Mouse (Mus musculus) left cerebral cortex, adult 9 months (tissue): ENCODE results near the gene Spout1.
A peak's percentile ranks its signal among the peaks of the same experiment; 100 is the strongest.
"Not testable (repeated sequence)": the region's sequence is repeated elsewhere in the genome, so short reads cannot be mapped to it uniquely, and the experiment has no call there.

Experiments
- DNase-seq, 2 experiments: peaks; one replicate each; pipeline ENCODE4 v3.0.0; 2022; ENCODE audit warnings: low spot score in 2 of 2

Gene Spout1

DNA sequence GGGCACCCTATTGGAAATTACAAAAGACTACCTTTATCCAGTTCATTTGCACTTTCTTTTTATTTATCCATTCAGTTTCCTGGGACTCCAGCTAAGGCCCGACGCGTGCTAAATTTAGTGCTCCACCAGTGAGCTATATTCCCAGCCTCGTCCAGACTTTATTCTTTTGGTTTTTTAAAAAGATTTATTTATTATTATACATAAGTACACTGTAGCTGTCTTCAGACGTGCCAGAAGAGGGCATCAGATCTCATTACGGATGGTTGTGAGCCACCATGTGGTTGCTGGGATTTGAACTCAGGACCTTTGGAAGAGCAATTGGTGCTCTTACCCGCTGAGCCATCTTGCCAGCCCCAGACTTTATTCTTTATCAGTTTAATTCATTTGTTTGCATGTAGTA is 452 bp upstream of the Spout1 start:
- not testable (repeated sequence) for DNase-seq

DNA sequence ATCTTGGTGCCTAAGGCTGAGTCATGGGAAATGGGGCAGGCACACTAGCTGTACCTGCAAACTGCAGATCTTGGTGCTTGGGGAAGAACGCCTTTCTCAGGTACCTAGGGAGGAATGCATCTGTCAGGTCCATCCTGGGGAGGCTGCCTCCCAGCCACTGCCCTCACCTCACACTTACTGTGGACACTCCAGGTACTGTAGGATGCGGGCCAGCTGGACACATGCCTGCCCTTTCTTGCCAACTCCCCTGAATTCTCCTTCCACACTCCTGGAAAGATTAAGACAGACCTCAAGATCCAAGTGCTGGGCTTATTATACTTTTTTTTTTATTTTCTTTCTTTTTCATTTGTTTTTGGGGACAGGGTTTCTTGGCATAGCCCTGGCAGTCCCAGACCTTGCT is 1.7 kb downstream of the Spout1 start:
- DNase-seq = no peak

DNA sequence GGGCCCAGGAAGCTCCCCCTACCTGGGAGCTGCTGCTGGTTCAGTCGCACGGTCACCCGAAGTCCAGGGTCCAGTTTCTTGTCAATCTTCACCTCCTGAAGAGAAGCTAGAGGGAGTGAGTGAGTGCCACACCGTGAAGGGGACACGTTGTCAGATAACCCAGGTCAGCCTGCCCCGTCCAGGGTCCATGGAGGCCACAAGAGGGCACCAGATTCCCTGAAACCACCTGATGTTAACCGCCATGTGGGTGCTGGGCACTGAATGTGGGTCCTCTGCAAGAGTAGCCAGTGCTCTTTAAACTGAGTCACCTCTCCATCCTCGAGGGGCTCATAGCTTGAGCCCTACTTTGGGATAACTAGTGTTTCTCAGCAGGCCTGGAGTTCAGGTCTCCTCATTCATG is 2.4 kb downstream of the Spout1 start:
- DNase-seq = no peak

DNA sequence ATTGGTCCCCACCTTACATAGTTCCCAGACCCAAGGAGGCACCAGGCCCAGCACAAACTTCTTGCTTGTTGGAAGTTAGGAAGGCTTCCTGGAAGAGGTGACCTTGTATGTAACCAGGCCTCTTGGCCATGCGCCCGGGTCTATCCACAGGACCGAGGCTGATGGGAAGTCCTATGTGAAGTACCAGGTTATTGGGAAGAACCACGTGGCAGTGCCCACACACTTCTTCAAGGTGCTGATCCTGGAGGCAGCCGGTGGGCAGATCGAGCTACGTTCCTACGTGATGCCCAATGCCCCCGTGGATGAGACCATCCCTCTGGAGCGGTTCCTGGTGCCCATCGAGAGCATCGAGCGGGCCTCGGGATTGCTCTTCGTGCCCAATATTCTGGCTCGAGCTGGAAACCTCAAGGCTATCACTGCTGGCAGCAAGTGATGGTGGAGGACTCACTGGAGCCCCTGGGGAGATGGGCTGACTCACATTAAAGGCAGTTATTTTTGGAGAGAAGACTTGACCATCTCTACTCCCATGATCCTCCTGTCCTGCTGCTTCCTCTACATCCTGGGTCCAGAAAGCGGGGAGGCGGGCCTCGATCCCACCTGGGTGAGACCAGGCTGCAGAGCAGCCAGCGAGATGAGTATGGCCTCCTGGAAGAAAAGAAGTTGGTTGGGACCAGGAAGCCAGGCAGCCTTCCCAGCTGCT is 4.6 kb downstream of the Spout1 start:
- DNase-seq = no peak

DNA sequence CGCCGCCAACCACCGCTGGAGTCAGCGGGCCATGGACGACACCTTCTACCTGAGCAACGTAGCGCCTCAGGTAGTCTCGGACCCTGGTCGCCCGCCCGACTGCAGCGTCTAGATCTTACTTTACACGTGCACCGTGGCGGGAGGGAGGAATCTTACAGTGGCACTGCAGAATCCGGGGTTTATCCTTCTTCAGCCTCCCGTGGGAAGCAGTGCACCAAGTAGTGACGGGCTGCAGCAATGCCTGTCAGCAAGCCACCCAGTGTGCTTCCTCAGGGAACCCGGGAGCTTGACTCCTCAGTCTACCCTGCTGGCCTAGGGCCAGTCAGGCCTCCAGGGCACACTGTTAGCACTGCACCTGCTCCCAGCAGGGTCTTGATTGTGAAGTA is 6.3 kb downstream of the Spout1 start:
- DNase-seq = no peak

DNA sequence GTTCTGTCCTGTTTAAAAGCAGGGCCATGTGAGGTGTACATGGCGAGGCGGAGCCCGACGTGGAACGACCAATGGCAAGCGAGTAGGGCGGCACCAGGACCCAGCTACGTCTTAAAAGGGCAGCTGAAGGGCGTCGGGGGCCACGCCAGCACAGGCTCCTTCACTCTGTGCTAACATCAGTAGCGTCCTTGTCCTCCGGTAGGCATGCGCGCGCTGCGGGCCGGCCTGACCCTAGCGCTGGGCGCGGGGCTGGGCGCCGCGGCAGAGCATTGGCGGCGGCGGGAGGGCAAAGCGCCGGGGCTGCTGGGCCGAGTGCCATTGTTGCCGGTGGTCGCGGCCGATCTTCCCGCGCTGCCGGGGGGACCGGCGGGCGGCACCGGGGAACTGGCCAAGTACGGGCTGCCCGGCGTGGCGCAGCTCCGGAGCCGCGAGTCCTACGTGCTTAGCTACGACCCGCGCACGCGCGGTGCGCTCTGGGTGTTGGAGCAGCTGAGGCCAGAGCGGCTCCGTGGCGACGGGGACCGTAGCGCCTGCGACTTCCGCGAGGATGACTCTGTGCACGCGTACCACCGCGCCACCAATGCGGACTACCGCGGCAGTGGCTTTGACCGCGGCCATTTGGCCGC is 6.8 kb downstream of the Spout1 start, which contains the start of gene Endog:
TSS of gene Endog (plus strand) at position 123 of the 626 bp plus-strand sequence.
- peak; percentile 85 to 90 for DNase-seq

DNA sequence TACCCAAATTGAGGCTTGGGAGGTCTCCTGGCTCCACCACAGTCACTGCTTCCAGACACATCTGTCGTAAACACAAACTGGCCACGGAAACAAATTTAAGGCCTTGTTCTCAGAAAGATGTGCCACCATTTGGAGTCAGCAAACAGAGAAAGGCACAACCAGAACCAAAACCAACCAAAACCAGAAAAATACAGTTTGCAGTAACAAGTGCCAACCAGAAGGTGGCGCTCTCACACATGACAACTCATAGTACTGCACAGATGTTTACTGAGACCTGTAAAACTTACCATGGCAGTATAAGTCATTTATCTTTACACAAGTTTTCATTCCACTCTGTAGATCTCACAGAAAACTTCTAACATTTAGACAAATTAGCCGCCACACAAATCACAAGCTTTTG is 11.6 kb downstream of the Spout1 start:
- no peak for DNase-seq

DNA sequence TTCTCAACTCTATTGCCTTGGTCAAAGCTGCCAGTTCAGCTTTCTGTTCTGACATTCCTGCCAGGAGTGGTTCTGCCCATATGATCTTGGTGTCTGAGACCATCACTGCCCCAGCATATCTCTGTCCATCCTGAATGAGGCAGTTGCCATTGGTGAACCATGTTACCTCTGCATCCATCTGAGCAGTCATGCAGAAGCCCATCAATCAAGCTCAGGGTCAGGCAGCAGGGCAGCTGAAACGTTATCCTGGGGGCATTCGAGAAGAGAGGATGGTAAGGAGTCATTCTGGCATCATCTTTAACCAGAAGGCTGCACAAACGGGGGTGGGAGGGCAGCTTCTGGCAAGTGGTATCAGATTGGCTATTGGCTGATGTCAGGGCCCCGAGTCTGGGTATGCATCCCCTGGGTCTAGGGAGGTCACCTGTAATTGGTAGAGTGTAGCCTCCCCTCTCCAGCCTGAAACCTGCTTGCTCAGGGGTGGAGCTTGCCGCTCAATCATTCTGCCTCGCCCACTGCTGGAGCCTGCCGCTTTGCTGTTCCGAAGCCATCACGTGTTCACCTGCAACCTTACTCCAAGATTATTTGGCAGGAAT is 13.8 kb downstream of the Spout1 start:
- DNase-seq = no peak

DNA sequence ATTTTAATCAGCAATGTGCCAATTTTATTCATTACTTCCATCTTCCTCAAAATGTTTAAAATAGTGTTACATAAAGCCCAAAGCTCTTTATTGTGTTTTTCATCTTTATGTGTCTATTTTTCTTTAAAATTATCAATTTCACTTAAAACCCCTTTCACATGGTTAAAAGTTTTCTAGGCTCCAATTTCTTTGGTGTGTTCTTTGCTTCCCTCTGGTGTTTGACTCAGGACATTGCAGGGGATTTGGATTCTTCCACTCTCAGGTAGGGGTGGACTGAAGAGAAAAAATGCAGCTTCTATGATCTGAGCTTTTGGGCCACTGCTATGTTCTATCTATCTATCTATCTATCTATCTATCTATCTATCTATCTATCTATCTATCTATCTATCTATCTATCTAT is 16.4 kb downstream of the Spout1 start:
- no peak for DNase-seq

DNA sequence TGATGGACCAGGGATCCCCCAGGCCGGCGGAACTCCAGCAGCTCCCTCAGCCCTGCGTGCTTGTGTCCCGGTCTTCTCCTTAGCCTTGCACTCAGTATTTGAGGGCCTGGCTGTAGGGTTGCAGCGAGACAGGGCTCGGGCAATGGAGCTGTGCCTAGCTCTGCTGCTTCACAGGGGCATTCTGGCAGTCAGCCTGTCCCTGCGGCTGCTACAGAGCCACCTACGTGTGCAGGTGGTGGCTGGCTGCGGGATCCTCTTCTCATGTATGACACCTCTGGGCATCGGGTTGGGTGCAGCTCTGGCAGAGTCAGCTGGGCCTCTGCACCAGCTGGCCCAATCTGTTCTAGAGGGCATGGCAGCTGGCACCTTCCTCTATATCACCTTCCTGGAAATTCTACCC is 18.4 kb downstream of the Spout1 start:
- DNase-seq = not testable (repeated sequence)

DNA sequence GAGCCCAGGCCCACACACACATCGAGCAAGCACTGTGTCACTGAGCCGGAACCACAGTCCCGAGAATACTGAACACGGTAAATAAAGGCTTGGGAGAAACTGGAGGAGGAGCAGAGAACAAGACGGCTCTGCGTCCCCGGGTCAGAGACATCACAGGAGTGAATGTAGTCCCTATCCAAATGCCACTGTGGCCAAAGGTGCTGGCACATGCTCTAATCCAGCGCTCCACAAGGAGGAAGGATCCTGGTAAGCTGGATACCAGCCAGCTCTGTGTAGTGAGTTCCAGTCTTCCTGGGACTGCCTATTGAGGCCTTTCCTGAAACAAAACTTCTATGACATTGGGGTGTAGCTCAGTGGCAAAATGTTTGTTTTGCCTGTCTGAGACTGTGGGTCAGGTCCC is 25.6 kb downstream of the Spout1 start:
- no peak for DNase-seq

DNA sequence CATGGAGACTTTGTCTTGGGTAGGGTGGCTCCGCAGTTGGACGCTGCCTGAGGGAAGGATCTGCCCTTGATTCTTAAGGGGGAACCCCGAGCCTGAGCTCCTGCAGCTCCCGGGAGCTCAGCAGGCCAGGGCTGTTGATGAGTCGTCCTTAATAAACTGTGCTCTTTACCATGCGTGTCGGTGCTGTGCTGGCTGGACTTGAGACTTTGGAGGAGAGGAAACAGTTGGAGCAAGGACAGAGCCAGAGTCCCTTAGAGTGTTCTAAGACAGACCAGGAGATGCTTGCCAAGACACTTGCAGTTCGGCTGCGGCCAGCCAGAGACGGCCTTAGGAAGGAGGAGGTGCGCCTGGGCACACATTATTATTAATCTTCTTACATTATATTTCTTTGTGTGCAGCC is 26.4 kb downstream of the Spout1 start:
- DNase-seq = no peak

DNA sequence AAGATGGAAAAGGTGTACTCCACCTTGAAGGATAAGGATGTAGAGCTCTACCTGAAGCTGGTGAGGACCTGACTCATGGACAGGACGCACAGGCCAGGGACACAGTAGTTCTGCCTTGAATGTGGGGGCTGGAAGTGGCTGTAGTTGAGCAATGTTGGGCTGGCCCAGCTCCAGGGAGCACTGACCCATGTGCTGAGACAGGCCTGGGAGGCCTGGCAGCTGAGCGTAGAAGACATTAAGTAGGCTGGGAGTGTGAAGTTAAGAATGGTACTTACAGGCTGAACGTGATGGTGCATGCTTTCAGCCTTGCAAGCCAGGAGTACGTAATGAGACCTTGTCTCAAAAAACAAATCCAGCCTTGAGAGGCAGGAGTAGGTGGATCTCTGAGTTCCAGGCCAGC is 30.8 kb downstream of the Spout1 start:
- DNase-seq = no peak

DNA sequence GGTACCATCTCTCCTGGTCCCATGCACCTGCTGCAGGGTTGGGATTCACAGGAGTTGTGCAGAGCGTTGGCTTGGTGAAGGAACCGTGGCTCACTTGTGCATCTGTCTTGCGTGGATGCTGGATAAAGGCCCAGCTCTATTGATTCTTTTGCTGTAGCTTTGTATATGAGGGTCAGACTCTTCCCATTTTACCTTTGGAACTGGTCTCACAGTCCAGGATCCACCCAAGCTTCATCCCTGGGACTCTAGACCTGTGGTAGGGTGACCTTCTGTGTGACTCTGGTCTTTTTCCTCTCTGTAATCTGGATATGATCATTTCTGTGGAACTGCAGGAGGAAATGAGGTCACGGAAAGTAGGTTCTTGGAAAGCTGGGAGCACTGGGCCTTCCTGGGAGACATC is 33.8 kb downstream of the Spout1 start:
- DNase-seq = no peak

DNA sequence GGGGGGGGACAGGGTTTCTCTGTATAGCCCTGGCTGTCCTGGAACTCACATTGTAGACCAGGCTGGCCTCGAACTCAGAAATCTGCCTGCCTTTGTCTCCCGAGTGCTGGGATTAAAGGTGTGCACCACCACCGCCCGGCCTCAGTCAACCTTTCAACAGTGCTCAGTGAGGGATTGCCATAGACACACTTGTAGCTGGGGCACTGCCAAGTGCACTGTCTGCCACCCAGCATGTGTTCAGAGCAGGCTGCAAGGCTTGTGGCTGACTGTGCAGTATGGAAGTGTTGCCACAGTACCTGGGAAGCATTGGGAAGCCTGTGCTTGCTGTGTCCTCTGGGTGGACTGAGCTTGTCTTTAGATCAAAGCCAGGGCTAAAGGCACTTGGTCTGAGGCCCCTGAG is 38.2 kb downstream of the Spout1 start:
- not testable (repeated sequence) for DNase-seq

DNA sequence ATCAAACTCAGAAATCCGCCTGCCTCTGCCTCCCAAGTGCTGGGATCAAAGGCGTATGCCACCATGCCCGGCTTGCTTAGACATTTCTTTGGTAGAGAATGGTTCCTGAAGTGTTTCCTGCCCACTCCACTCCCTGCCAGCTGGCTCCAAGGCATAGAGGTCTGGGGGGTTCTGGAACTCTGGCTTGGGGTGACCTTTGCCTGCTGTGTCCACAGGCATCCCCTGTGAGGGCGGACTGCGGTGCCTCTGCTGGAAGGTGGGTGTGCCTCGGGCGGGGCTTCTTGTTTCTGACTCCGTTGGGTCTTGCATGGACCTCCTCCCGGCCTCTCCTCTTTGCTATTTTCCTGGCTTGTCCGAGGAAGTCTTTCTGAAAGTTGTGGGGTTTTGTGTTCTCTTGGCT is 41.8 kb downstream of the Spout1 start:
- DNase-seq = no peak

DNA sequence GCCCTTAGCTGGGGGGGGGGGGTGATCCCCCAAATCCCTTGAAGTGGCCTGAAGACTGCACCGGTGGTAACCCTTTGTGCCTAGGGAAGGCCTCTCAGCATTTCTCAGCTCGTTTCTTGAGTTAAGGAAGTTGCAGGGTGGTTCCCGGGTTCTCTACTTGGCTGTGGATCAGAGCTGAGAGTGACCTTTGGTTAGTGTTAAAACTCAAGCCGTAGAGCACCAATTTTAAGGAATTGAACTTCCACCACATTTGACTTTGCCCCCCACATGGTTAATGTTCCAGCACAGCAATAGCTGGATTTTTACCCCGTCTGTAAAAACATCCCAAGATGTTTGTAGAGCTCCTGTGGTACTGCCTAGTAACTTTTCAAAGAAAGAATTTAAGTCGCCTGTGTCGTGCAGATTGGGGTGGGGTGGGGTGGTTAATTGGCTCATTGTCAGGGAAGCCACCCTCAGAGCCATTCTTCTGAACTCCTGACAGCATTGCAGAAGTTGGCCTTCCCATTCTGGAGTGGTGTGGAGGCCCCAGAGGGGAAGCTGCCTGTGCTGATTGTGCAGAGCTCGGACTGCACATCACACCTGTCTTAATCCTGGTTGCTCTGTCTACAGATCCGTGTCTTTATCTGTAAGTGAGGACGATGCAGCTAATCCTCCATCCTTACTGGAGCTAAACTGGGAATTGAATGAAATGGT is 43.2 kb downstream of the Spout1 start:
- DNase-seq = no peak

DNA sequence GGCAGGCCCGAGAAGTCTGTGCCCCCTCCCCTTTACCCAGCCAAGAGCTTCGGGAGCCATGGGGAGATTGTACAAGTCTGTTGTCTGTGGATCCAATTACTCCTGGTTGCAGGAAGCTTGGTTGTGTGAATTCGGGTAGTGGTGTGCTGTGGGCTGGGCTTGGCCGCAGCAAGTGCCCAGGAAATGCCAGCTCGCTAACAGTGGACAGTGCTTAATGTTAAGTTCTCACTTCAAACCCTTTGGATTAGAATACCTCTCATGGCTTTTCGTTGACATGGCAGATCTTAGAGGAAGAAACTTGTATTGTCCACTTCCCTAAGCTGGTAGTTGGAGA is 43.9 kb downstream of the Spout1 start:
- no peak for DNase-seq

DNA sequence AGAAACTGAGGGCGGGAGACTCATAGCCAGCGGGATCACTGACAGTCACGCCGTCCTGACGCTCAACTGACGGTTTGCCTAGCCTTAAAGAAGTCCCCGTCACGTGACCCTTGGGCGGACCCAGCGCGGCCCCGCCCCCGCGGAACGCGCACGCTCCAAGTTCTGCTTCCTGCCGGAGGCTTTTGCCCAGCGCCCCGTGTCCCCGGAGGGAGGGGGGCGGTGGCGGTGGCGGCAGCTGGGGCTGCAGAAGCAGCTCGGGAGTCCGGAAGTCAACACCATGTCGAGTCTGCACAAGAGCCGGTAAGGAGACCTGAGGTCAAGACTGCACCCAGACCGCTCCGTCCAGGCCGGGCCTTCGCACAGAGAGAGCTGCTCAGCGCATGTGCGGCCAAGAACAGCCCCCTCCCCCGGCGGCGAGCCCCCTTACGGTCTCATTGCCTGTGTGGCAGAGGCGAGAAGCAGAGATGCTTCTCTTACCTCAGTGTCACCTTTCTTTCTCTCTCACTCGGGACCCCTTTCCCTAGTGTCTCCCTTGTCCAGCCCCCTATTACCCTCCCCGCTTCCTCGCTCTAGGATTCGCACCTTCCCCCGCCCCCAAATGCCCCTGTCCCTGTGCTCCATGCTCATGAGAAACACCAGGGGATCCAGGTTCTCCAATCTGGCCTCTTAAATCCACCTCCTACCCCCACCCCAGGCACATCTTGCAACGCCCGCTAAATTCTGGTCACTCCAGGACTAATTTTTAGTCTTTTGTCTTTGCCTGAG is 44.5 kb downstream of the Spout1 start, which contains the start of gene Tbc1d13:
TSS of gene Tbc1d13 (plus strand) at position 134 of the 765 bp plus-strand sequence.
- peak; percentile 92 to 98 for DNase-seq

DNA sequence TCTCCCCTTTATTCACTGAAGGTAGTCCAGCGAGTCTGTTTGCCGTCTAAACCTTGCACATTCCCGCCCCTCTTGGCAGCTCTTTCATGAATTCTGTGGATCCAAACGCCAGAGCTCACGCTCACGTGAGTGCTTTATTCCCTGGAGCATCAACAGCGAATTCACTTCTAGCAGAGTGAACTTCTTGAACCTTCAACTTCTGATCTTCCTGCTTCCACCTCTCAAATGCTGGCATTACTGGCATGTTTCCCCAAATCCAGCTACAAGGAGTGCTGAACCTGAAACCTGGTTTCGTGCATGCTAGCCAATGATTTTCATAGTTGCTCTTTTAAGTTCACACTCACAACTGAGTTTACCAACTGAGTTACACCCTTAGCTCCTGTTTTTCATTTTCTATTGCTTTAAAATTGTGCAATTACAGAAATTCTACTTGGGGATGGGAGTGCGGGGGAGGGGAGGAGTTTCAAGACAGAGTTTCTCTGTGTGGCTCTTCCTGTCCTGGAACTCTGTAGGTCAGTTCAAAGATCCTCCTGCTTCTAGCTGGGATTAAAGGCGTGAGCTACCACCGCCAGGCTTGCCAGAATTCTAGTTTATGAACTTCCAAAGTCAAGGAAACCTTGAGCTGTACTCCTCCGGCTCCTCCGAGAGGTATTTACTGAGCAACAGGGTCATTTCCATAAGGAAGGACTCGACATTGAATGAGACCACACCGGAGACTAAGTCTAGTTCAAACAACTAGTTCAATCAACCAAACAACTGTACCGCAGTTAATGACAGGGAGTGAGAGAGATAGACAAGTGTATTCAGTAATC is 45.3 kb downstream of the Spout1 start:
- no peak for DNase-seq

DNA sequence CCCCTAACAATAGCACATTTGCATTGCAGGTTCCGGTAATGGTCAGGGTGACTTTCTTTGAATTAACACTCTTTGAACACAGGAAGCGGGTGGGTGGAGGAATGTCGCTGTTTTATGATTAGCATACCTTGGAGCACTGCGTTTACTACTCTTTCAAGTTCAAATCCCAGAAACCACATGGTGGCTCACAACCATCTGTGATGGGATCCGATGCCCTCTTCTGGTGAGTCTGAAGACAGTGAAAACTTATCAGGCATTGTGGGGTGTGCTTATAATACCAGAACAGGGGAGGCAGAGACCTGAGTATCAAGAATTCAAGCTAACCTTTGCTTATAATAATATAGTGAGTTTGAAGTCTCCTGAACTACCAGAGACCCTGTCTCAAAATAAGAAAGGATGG is 47.0 kb downstream of the Spout1 start:
- DNase-seq = not testable (repeated sequence)
